Mouse (Mus musculus) myocyte (in vitro differentiated cells): ENCODE results near the gene Ndufb6.

Source experiments
- CEBPB ChIP-seq: IDR thresholded peaks from 2 replicates; pipeline ENCODE4 v1.6.1; 2011; ENCODE audit warnings: mild to moderate bottlenecking, moderate library complexity; ENCODE audit not compliant: poor library complexity, insufficient read depth, severe bottlenecking
- E2F4 ChIP-seq: IDR thresholded peaks from one replicate; pipeline ENCODE4 v1.6.1; 2011; ENCODE audit warnings: mild to moderate bottlenecking, control low read depth, moderate library complexity; ENCODE audit not compliant: insufficient read depth
- MYOD1 ChIP-seq, 3 experiments: IDR thresholded peaks; one replicate each; pipeline ENCODE4 v1.6.1; 2011; ENCODE audit warnings: control low read depth in 2 of 3, low read depth in 2 of 3, mild to moderate bottlenecking in 2 of 3, moderate library complexity in 1 of 3; ENCODE audit not compliant: insufficient read length in 2 of 3, control insufficient read depth in 1 of 3
- MYOG ChIP-seq, 3 experiments: IDR thresholded peaks; one replicate each; pipeline ENCODE4 v1.6.1; 2011; ENCODE audit warnings: control low read depth in 2 of 3, low read depth in 2 of 3, mild to moderate bottlenecking in 2 of 3; ENCODE audit not compliant: insufficient read length in 2 of 3, control insufficient read depth in 1 of 3, insufficient read depth in 1 of 3
- POLR2A ChIP-seq: IDR thresholded peaks from one replicate; pipeline ENCODE4 v1.6.1; 2011; ENCODE audit warnings: low read depth, mild to moderate bottlenecking, control low read depth, moderate library complexity; ENCODE audit not compliant: insufficient read length
- POLR2AphosphoS2 ChIP-seq: IDR thresholded peaks from one replicate; pipeline ENCODE4 v1.6.1; 2011; ENCODE audit warnings: low read depth, control low read depth; ENCODE audit not compliant: insufficient read length
- REST ChIP-seq: IDR thresholded peaks from one replicate; pipeline ENCODE4 v1.6.1; 2011; ENCODE audit warnings: mild to moderate bottlenecking, control low read depth, moderate library complexity; ENCODE audit not compliant: insufficient read depth, insufficient read length
- TCF12 ChIP-seq: IDR thresholded peaks from one replicate; pipeline ENCODE4 v1.6.1; 2011; ENCODE audit warnings: mild to moderate bottlenecking, control low read depth; ENCODE audit not compliant: poor library complexity, insufficient read depth, severe bottlenecking
- TCF3 ChIP-seq: IDR thresholded peaks from one replicate; pipeline ENCODE4 v1.6.1; 2011; ENCODE audit warnings: low read depth, control low read depth; ENCODE audit not compliant: insufficient read length
- USF1 ChIP-seq: IDR thresholded peaks from one replicate; pipeline ENCODE4 v1.6.1; 2011; ENCODE audit warnings: low read depth, mild to moderate bottlenecking, control low read depth, moderate library complexity

DNA sequence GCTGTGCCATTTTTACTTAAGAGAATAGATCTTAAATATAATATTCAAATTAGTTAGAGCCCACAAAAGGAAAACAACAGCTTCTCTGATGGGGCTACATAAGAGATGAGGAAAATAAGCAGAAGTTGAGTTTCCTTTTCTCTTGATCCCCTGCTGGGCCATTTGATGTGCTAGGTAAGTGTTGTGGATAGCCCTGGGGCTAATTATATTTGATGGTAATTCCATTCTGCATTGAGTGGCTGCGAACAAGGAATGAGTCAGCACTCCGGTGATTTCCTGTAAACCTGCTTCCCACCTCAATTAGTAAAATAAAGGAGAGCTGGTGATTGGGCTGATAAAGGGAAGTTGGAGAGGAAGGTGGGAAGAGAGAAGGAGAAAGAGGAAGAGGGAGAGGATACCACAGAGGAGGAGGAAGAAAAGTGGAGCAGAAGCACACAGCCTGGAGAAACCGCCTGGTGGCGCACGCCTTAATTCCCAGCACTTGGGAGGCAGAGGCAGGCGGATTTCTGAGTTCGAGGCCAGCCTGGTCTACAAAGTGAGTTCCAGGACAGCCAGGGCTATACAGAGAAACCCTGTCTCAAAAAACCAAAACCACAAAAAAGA, 46.1 kb downstream of the Ndufb6 start:
- TF ChIP-seq POLR2A (no peak), TCF12 (no peak), REST (no peak), POLR2AphosphoS2 (no peak), CEBPB (no peak), MYOD1 (IDR thresholded peaks at IDR 0.05; ENCODE audit: control insufficient read depth in 1 of 3, insufficient read length in 2 of 3, low read depth in 2 of 3) (no peak), TCF3 (no peak), USF1 (no peak), MYOG (IDR thresholded peaks at IDR 0.05; ENCODE audit: control insufficient read depth in 1 of 3, insufficient read depth in 1 of 3, insufficient read length in 2 of 3, low read depth in 2 of 3) (no peak), E2F4 (no peak)
